Mouse (Mus musculus) hindbrain, embryonic 14.5 days (tissue): Measurements from ENCODE around the gene Crybb3. TPM values are rescaled to one million over a fixed set of nuclear protein-coding genes. Genes with fewer than 3 reads are reported as not detected.
A peak's percentile ranks its signal among the peaks of the same experiment; 100 is the strongest.

Experiments
- ATAC-seq: fragments of 200-750 bp; cut with Nextera tagmentation; 2 replicates; pipeline ENCODE4 v1.8.0; 2017; ENCODE audit warnings: moderate number of reproducible peaks, mild to moderate bottlenecking, moderate TSS enrichment, moderate library complexity; ENCODE audit not compliant: low FRiP score
- DNase-seq: peaks from one replicate; pipeline ENCODE4 v3.0.0-alpha.2; 2015; ENCODE audit warnings: low spot score
- H3K27ac ChIP-seq: fragments of 300-500 bp; sonication (generic); 2 replicates; pipeline ENCODE4 v1.5.1; 2014; ENCODE audit warnings: mild to moderate bottlenecking, moderate library complexity
- H3K27me3 ChIP-seq: fragments of 300-500 bp; sonication (generic); 2 replicates; pipeline ENCODE4 v1.6.1; 2014; ENCODE audit warnings: mild to moderate bottlenecking, low read length, mixed read lengths; ENCODE audit not compliant: control insufficient read depth, insufficient read depth
- H3K36me3 ChIP-seq: fragments of 300-500 bp; sonication (generic); replicated peaks from 2 replicates; pipeline ENCODE4 v1.6.1; 2014; ENCODE audit not compliant: control insufficient read depth, insufficient read depth
- H3K4me1 ChIP-seq: fragments of 300-500 bp; sonication (generic); replicated peaks from 2 replicates; pipeline ENCODE4 v1.6.1; 2014; ENCODE audit warnings: antibody characterized with exemption, low read length, mixed read lengths; ENCODE audit not compliant: control insufficient read depth, insufficient read depth
- H3K4me2 ChIP-seq: fragments of 300-500 bp; sonication (generic); replicated peaks from 2 replicates; pipeline ENCODE4 v1.6.1; 2014; ENCODE audit warnings: mild to moderate bottlenecking, moderate library complexity
- H3K4me3 ChIP-seq: fragments of 300-500 bp; sonication (generic); replicated peaks from 2 replicates; pipeline ENCODE4 v1.5.1; 2014; ENCODE audit warnings: mild to moderate bottlenecking, low read length
- H3K9ac ChIP-seq: fragments of 300-500 bp; sonication (generic); 2 replicates; pipeline ENCODE4 v1.6.1; 2014
- H3K9me3 ChIP-seq: fragments of 300-500 bp; sonication (generic); 2 replicates; pipeline ENCODE4 v1.6.1; 2016; ENCODE audit warnings: low read length; ENCODE audit not compliant: control insufficient read depth
- WGBS: fragments of 180-500 bp; shearing (Covaris S2); extraction: QIAGEN DNeasy Blood & Tissue Kit; methylation state at CpG from one replicate; pipeline ENCODE4 v1.1.7; 2014; 5-methylcytosine and 5-hydroxymethylcytosine counted together
- polyA plus RNA-seq: library from polyadenylated mRNA; unstranded; fragments of >200 nt; fragmentation: Nextera tagmentation; extraction: Ambion mirVana; gene quantifications from 2 replicates; pipeline ENCODE4 v1.2.1, GENCODE M21; 2014

Crybb3 gene
- polyA plus RNA-seq, 1 experiment from 2014 or later: 0.99 TPM

DNA sequence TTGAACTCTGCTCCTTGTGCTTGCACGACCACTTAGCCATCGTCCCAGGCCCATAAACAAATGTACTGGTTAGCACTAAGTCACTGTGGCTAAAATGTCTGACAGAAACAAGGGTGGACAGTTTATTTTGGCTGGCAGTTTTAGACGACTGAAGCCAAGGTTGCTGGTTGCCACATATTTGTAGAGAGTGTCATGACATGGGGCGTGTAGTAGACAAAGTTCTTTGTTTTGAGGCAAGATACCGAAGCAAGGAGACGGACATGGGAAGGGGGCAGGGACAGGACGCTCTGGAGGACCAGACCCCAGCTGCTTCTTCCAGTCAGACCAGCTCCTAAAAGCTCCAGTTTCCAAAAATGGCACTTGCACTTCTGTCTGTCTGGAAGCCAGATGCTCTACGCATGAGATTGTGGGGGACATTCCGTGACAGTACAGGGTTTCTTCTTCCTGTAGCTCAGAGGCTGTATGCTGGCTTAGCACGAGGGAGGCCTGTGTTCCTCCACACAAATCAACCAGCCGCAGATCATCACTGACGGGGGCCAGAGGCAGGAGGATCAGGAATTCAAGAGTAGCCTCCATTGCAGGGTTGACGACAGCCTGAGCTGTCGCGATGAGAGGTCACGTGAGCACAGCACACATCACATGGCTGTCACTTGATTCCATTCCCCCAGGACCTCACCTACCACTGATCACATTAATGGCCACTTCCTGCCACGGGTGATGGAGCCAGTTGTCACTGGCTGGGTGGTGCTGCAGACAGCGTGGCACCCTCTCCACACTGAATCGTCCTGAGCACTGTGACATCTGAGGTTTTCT lies 1.2 kb upstream of the Crybb3 start:
- H3K9me3 ChIP-seq: no peaks in the 10 kb centered on the region
- H3K27ac ChIP-seq: no peak overlapping the region
- WGBS: 72% methylated on average over 19 of the region's 19 CpGs
- no peak overlapping the region for H3K4me3 ChIP-seq
- no peak overlapping the region for H3K9ac ChIP-seq
- no peaks in the 10 kb centered on the region for H3K36me3 ChIP-seq
- H3K4me1 ChIP-seq: peaks cover 12% of the 10 kb centered on the region; the same call in 1 of the 2 replicates
- DNase-seq (no peak), ATAC-seq (0 out of 2 replicates have a peak, but pooled peaks have one; percentile 12)
- no peaks in the 10 kb centered on the region for H3K27me3 ChIP-seq
- no peak overlapping the region for H3K4me2 ChIP-seq

- no peak overlapping the region for H3K4me2 ChIP-seq
- no peak for DNase-seq
- H3K36me3 ChIP-seq: no peaks in the 10 kb centered on the region
These were observed 364 bp downstream of the Crybb3 start for GRCm38 (mm10) chr5:113081020-113081419.

GRCm38 (mm10) chr5:113079783-113080182 lies 1.6 kb downstream of the Crybb3 start:
- Histone ChIP-seq H3K9me3 (no peaks in the 10 kb centered on the region), H3K4me2 (no peak overlapping the region), H3K4me1 (peaks cover under 1% of the 10 kb centered on the region; the same call in 1 of the 2 replicates), H3K36me3 (no peaks in the 10 kb centered on the region), H3K27me3 (no peaks in the 10 kb centered on the region), H3K4me3 (no peak overlapping the region), H3K9ac (no peak overlapping the region), H3K27ac (no peak overlapping the region)
- DNase-seq (peak; percentile 53), ATAC-seq (no peak)
- WGBS: 22% methylated on average over 21 of the region's 21 CpGs

More at GRCm38 (mm10) chr5:113081020-113081419, 364 bp downstream of the Crybb3 start:
- no peak overlapping the region for H3K4me3 ChIP-seq
- no peaks in the 10 kb centered on the region for H3K27me3 ChIP-seq
- H3K9ac ChIP-seq: no peak overlapping the region
- ATAC-seq: no peak
- H3K4me1 ChIP-seq: peaks cover 4% of the 10 kb centered on the region; the same call in 1 of the 2 replicates
- H3K9me3 ChIP-seq: no peaks in the 10 kb centered on the region
- 95% methylated on average over 9 of the region's 9 CpGs for WGBS
- no peak overlapping the region for H3K27ac ChIP-seq

DNA sequence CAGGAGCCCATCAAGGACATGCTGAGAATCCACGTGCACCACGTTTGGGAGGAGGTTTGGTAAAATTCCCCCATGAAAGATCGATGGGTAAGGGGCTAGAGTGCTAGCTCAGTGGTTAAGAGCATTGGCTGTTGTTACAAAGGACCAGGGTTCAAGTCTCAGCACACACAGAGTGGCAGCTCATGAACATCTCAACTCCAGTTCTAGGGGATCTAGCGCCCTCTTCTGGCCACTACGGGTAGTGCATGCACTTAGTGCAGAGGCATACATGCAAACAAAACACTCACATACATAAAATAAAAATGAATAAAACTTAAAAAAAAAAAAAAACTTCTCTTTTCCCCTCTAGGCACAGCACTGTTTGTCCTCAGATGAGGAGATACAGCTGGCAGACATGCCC lies 2.7 kb downstream of the Crybb3 start:
- no peak overlapping the region for H3K27ac ChIP-seq
- no peak overlapping the region for H3K4me2 ChIP-seq
- WGBS: 64% methylated on average over 5 of the region's 5 CpGs
- no peak for ATAC-seq
- H3K4me1 ChIP-seq: peaks cover 3% of the 10 kb centered on the region; the same call in 1 of the 2 replicates
- no peaks in the 10 kb centered on the region for H3K27me3 ChIP-seq
- H3K36me3 ChIP-seq: no peaks in the 10 kb centered on the region
- H3K4me3 ChIP-seq: no peak overlapping the region
- no peak overlapping the region for H3K9ac ChIP-seq
- no peak for DNase-seq
- H3K9me3 ChIP-seq: no peaks in the 10 kb centered on the region

- Histone ChIP-seq H3K36me3 (no peaks in the 10 kb centered on the region), H3K27ac (no peak within 1 kb of the TSS), H3K27me3 (no peaks in the 10 kb centered on the region), H3K4me3 (no peak within 1 kb of the TSS), H3K9ac (no peak within 1 kb of the TSS), H3K4me2 (no peak within 1 kb of the TSS), H3K4me1 (0 out of 2 replicates have a peak, but pooled peaks cover 3% of the 10 kb centered on the region), H3K9me3 (no peaks in the 10 kb centered on the region)
- no peak for ATAC-seq
- DNase-seq: no peak
These were observed 11.4 kb downstream of the Crybb3 start, which contains the start of gene Crybb2 for GRCm38 (mm10) chr5:113070017-113070416. Gene Crybb2 (minus strand): TSS chr5:113070117.

DNA sequence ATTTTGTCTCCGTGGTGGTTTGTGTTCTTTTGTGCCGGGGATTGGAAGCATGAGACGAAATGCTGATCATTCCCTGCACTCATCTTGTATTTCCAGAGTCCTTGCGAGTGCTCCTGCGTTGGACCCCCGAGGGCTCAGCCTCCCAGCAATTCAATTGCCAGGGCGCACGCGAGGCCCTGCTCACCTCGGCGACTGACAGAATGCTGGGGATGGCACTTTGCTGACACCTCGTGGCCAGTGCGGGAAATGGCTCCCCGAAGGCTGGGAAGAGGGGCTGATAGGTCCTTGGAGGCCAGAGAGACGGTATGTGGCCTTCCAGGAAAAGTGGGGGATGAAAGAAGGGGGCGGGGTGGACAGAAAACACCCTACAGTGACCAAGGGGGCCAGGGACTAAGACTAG lies 27.1 kb downstream of the Crybb3 start:
- Histone ChIP-seq H3K9ac (no peak overlapping the region), H3K4me3 (no peak overlapping the region), H3K36me3 (no peaks in the 10 kb centered on the region), H3K4me1 (0 out of 2 replicates have a peak, but pooled peaks cover 7% of the 10 kb centered on the region), H3K9me3 (no peaks in the 10 kb centered on the region), H3K27me3 (no peaks in the 10 kb centered on the region), H3K4me2 (no peak overlapping the region), H3K27ac (no peak overlapping the region)
- WGBS: 3% methylated on average over 16 of the region's 16 CpGs
- DNase-seq (peak; percentile 89), ATAC-seq (peak; percentile 51)

- ATAC-seq (no peak), DNase-seq (no peak)
- Histone ChIP-seq H3K9me3 (no peaks in the 10 kb centered on the region), H3K27me3 (no peaks in the 10 kb centered on the region), H3K27ac (no peak overlapping the region), H3K4me1 (0 out of 2 replicates have a peak, but pooled peaks cover 7% of the 10 kb centered on the region), H3K4me3 (no peak overlapping the region), H3K36me3 (no peaks in the 10 kb centered on the region), H3K9ac (no peak overlapping the region), H3K4me2 (no peak overlapping the region)
- 66% methylated on average over 7 of the region's 7 CpGs for WGBS
These were observed 30.7 kb downstream of the Crybb3 start for GRCm38 (mm10) chr5:113050581-113051185.

- no peak overlapping the region for H3K4me2 ChIP-seq
- 0 out of 2 replicates have a peak, but pooled peaks cover 7% of the 10 kb centered on the region for H3K4me1 ChIP-seq
- DNase-seq (no peak), ATAC-seq (no peak)
- no peak overlapping the region for H3K4me3 ChIP-seq
- H3K27me3 ChIP-seq: no peaks in the 10 kb centered on the region
- H3K9me3 ChIP-seq: no peaks in the 10 kb centered on the region
- H3K9ac ChIP-seq: no peak overlapping the region
- H3K36me3 ChIP-seq: no peaks in the 10 kb centered on the region
- no peak overlapping the region for H3K27ac ChIP-seq
These were observed 31.5 kb downstream of the Crybb3 start for GRCm38 (mm10) chr5:113049876-113050275.

GRCm38 (mm10) chr5:113045511-113046273 lies 35.7 kb downstream of the Crybb3 start:
- no peak overlapping the region for H3K4me2 ChIP-seq
- H3K27ac ChIP-seq: no peak overlapping the region
- H3K9ac ChIP-seq: no peak overlapping the region
- WGBS: 81% methylated on average over 10 of the region's 10 CpGs
- H3K36me3 ChIP-seq: no peaks in the 10 kb centered on the region
- peaks cover 21% of the 10 kb centered on the region; the same call in 1 of the 2 replicates for H3K4me1 ChIP-seq
- no peak for DNase-seq
- H3K9me3 ChIP-seq: no peaks in the 10 kb centered on the region
- no peak overlapping the region for H3K4me3 ChIP-seq
- ATAC-seq: no peak
- H3K27me3 ChIP-seq: no peaks in the 10 kb centered on the region
